Mouse (Mus musculus): ENCODE measurements around the gene Hist2h2aa2. TPM values are rescaled to one million over a fixed set of nuclear protein-coding genes. Genes with fewer than 3 reads are reported as not detected.

Hist2h2aa2 gene
- polyA plus RNA-seq, 1 experiment from 2014 or later, result 54.1 TPM

Small RNA genes within 50 kb of the gene (microRNA-seq; reads per million reads assigned to microRNA genes)
- gene Gm44492 (not detected), gene Gm47311 (not detected), gene Gm47313 (not detected)

Other genes with a start within 250 kb of the Hist2h2aa2 start
- gene Plekho1, start 244.3 kb downstream of the Hist2h2aa2 start, polyA plus RNA-seq (2014; fragmentation: Nextera tagmentation; extraction: Ambion mirVana), result 31.3 and 36.3 TPM in 2 replicates
- 22.5 and 26.8 TPM in 2 replicates for gene Vps45, start 181.8 kb downstream of the Hist2h2aa2 start, polyA plus RNA-seq (2014; fragmentation: Nextera tagmentation; extraction: Ambion mirVana)
- gene Otud7b, start 135.7 kb downstream of the Hist2h2aa2 start, polyA plus RNA-seq (2014; fragmentation: Nextera tagmentation; extraction: Ambion mirVana), result 13.9 and 16.2 TPM in 2 replicates
- gene Mtmr11, start 78.3 kb downstream of the Hist2h2aa2 start, polyA plus RNA-seq (2014; fragmentation: Nextera tagmentation; extraction: Ambion mirVana), result 20.8 and 24.6 TPM in 2 replicates
- 161 and 166 TPM in 2 replicates for gene Sf3b4, start 67.9 kb downstream of the Hist2h2aa2 start, polyA plus RNA-seq (2014; fragmentation: Nextera tagmentation; extraction: Ambion mirVana)
- 5.7 and 6.5 TPM in 2 replicates for gene Sv2a, start 59.1 kb downstream of the Hist2h2aa2 start, polyA plus RNA-seq (2014; fragmentation: Nextera tagmentation; extraction: Ambion mirVana)
- 52.7 and 61.3 TPM in 2 replicates for gene Bola1, start 20.6 kb downstream of the Hist2h2aa2 start, polyA plus RNA-seq (2014; fragmentation: Nextera tagmentation; extraction: Ambion mirVana)
- 1.6 and 2.6 TPM in 2 replicates for gene Hist2h2ab, start 20.4 kb downstream of the Hist2h2aa2 start, polyA plus RNA-seq (2014; fragmentation: Nextera tagmentation; extraction: Ambion mirVana)
- 7.6 and 8.8 TPM in 2 replicates for gene Hist2h2ac, start 19.4 kb downstream of the Hist2h2aa2 start, polyA plus RNA-seq (2014; fragmentation: Nextera tagmentation; extraction: Ambion mirVana)
- gene Hist2h2be, start 19.2 kb downstream of the Hist2h2aa2 start, polyA plus RNA-seq (2014; fragmentation: Nextera tagmentation; extraction: Ambion mirVana), result 9.7 and 9.8 TPM in 2 replicates
- gene Hist2h3c2, start 1.1 kb downstream of the Hist2h2aa2 start, polyA plus RNA-seq (2014; fragmentation: Nextera tagmentation; extraction: Ambion mirVana), result 4.9 and 6.2 TPM in 2 replicates
- gene Hist2h2aa1, start 5.2 kb upstream of the Hist2h2aa2 start, polyA plus RNA-seq (2014; fragmentation: Nextera tagmentation; extraction: Ambion mirVana), result 12.3 and 17.2 TPM in 2 replicates
- 1.4 and 3.0 TPM in 2 replicates for gene Hist2h3c1, start 6.4 kb upstream of the Hist2h2aa2 start, polyA plus RNA-seq (2014; fragmentation: Nextera tagmentation; extraction: Ambion mirVana)
- 9.6 and 15.0 TPM in 2 replicates for gene Hist2h4, start 23.0 kb upstream of the Hist2h2aa2 start, polyA plus RNA-seq (2014; fragmentation: Nextera tagmentation; extraction: Ambion mirVana)
- gene Hist2h3b, start 28.4 kb upstream of the Hist2h2aa2 start, polyA plus RNA-seq (2014; fragmentation: Nextera tagmentation; extraction: Ambion mirVana), result 68.9 and 80.2 TPM in 2 replicates
- 20.5 and 23.7 TPM in 2 replicates for gene Hist2h2bb, start 29.5 kb upstream of the Hist2h2aa2 start, polyA plus RNA-seq (2014; fragmentation: Nextera tagmentation; extraction: Ambion mirVana)
- 3.0 and 3.8 TPM in 2 replicates for gene Fcgr1, start 53.7 kb upstream of the Hist2h2aa2 start, polyA plus RNA-seq (2014; fragmentation: Nextera tagmentation; extraction: Ambion mirVana)
- not detected in 2 replicates for gene BC107364, start 212.0 kb upstream of the Hist2h2aa2 start, polyA plus RNA-seq (2014; fragmentation: Nextera tagmentation; extraction: Ambion mirVana)